Mouse (Mus musculus) myocyte (in vitro differentiated cells): ENCODE results near the gene Hcn2.

Source experiments
- POLR2A ChIP-seq: IDR thresholded peaks from one replicate; pipeline ENCODE4 v1.6.1; 2011; ENCODE audit warnings: low read depth, mild to moderate bottlenecking, control low read depth, moderate library complexity; ENCODE audit not compliant: insufficient read length
- POLR2AphosphoS2 ChIP-seq: IDR thresholded peaks from one replicate; pipeline ENCODE4 v1.6.1; 2011; ENCODE audit warnings: low read depth, control low read depth; ENCODE audit not compliant: insufficient read length
- USF1 ChIP-seq: IDR thresholded peaks from one replicate; pipeline ENCODE4 v1.6.1; 2011; ENCODE audit warnings: low read depth, mild to moderate bottlenecking, control low read depth, moderate library complexity

- TF ChIP-seq POLR2A (peak; percentile 10), USF1 (no peak), POLR2AphosphoS2 (no peak)
These were observed 31.4 kb upstream of the Hcn2 start for GRCm38 (mm10) chr10:79684770-79685600.
